ENCODE assay signal across 8 mouse cellular contexts in genomic region chr4:88721791-88722721, GRCm38 (mm10). TPM values are rescaled to one million over a fixed set of nuclear protein-coding genes. Genes with fewer than 3 reads are reported as not detected.
DNase-seq lines count a peak whose midpoint lies in the region; ATAC-seq and TF ChIP-seq lines count a peak whose summit lies in the region.

Gene Gm26566 (plus strand): TSS chr4:88721805.
Gene Klhl9 (minus strand): TSS chr4:88722465.

- H3K4me3 ChIP-seq in embryonic facial prominence, embryonic 14.5 days (ENCODE audit: low read depth, low read length) = peak within 1 kb of the TSS; percentile 96
- H3K4me3 ChIP-seq in limb, embryonic 14.5 days (replicated peaks; ENCODE audit: low read length) = peak within 1 kb of the TSS; percentile 98
- H3K4me3 ChIP-seq in midbrain, postnatal 0 days (ENCODE audit: low read depth, low read length) = peak within 1 kb of the TSS; percentile 96

- H3K27ac ChIP-seq in embryonic facial prominence, embryonic 14.5 days (replicated peaks; ENCODE audit: low read depth, low read length) = peak within 1 kb of the TSS; percentile 98
- peak within 1 kb of the TSS; percentile 98 for H3K27ac ChIP-seq in limb, embryonic 14.5 days (replicated peaks; ENCODE audit: low read depth, low read length)
- H3K27ac ChIP-seq in midbrain, postnatal 0 days (ENCODE audit: low read depth, low read length) = peak within 1 kb of the TSS; percentile 99

- no peaks in the 10 kb centered on the region for H3K9me3 ChIP-seq in embryonic facial prominence, embryonic 14.5 days (ENCODE audit: control insufficient read depth, low read length)
- H3K9me3 ChIP-seq in limb, embryonic 14.5 days (ENCODE audit: control insufficient read depth, low read length) = no peaks in the 10 kb centered on the region
- H3K9me3 ChIP-seq in midbrain, postnatal 0 days (ENCODE audit: low read length) = no peaks in the 10 kb centered on the region

- TF ChIP-seq POLR2A in limb, embryonic 14.5 days (IDR thresholded peaks at IDR 0.05; ENCODE audit: borderline replicate concordance, extremely low read depth, insufficient read depth, insufficient read length) = peak; percentile 64; the same call in 1 of the 2 replicates

- H3K36me3 ChIP-seq in embryonic facial prominence, embryonic 14.5 days (ENCODE audit: control insufficient read depth, insufficient read depth, low read length) = peaks cover 25% of the 10 kb centered on the region
- H3K36me3 ChIP-seq in limb, embryonic 14.5 days (ENCODE audit: control insufficient read depth, insufficient read depth, low read length) = peaks cover 26% of the 10 kb centered on the region
- H3K36me3 ChIP-seq in midbrain, postnatal 0 days (ENCODE audit: insufficient read depth, low read length) = peaks cover 3% of the 10 kb centered on the region; the same call in 1 of the 2 replicates

- peak; percentile 94 for DNase-seq in 3T3-L1 (ENCODE audit: low read depth, low spot score)
- DNase-seq in adrenal gland, postnatal 4 days (ENCODE audit: low spot score in 2 of 2) = peak; percentile 78 to 89
- peak; percentile 99 for DNase-seq in embryonic facial prominence, embryonic 14.5 days (ENCODE audit: low spot score)
- peak; percentile 90 for DNase-seq in heart, adult 8-10 months (ENCODE audit: low spot score)
- DNase-seq in kidney, adult 9 months = peak; percentile 93
- DNase-seq in limb, embryonic 14.5 days (ENCODE audit: low spot score) = peak; percentile 97
- peak; percentile 97 for DNase-seq in midbrain, postnatal 0 days (ENCODE audit: low spot score)
- DNase-seq in spleen, postnatal 14 days (ENCODE audit: low spot score in 2 of 2) = peak; percentile 75

- peak; percentile 94 for ATAC-seq in embryonic facial prominence, embryonic 14.5 days (ENCODE audit: low read depth)
- ATAC-seq in limb, embryonic 14.5 days (ENCODE audit: low FRiP score, low read depth) = peak; percentile 98
- ATAC-seq in midbrain, postnatal 0 days (ENCODE audit: low FRiP score) = peak; percentile 98

- peaks cover 25% of the 10 kb centered on the region for H3K4me1 ChIP-seq in embryonic facial prominence, embryonic 14.5 days (ENCODE audit: control insufficient read depth, insufficient read depth, low read length)
- H3K4me1 ChIP-seq in limb, embryonic 14.5 days (ENCODE audit: control insufficient read depth, insufficient read depth, low read length) = peaks cover 23% of the 10 kb centered on the region
- H3K4me1 ChIP-seq in midbrain, postnatal 0 days (ENCODE audit: insufficient read depth, low read length) = peaks cover 19% of the 10 kb centered on the region

- H3K27me3 ChIP-seq in embryonic facial prominence, embryonic 14.5 days (replicated peaks; ENCODE audit: control insufficient read depth, insufficient read depth, low read length) = no peaks in the 10 kb centered on the region
- H3K27me3 ChIP-seq in limb, embryonic 14.5 days (ENCODE audit: control insufficient read depth, insufficient read depth, low read length) = no peaks in the 10 kb centered on the region
- H3K27me3 ChIP-seq in midbrain, postnatal 0 days (ENCODE audit: insufficient read depth, low read length) = no peaks in the 10 kb centered on the region

- WGBS in embryonic facial prominence, embryonic 14.5 days = under 1% methylated on average over 44 of the region's 82 CpGs
- 2% methylated on average over 66 of the region's 82 CpGs for WGBS in limb, embryonic 14.5 days
- under 1% methylated on average over 75 of the region's 82 CpGs for whole genome bisulfite sequencing in midbrain, postnatal 0 days

- H3K9ac ChIP-seq in embryonic facial prominence, embryonic 14.5 days (ENCODE audit: low read depth, low read length) = peak within 1 kb of the TSS; percentile 100
- peak within 1 kb of the TSS; percentile 99 for H3K9ac ChIP-seq in limb, embryonic 14.5 days (ENCODE audit: low read depth, low read length, severe bottlenecking)
- peak within 1 kb of the TSS; percentile 96 for H3K9ac ChIP-seq in midbrain, postnatal 0 days (replicated peaks; ENCODE audit: low read length, poor library complexity, severe bottlenecking)

- TF ChIP-seq CTCF in midbrain, postnatal 0 days (IDR thresholded peaks at IDR 0.05) = no peak

- H3K4me2 ChIP-seq in embryonic facial prominence, embryonic 14.5 days (ENCODE audit: low read depth, low read length) = peak within 1 kb of the TSS; percentile 76
- H3K4me2 ChIP-seq in limb, embryonic 14.5 days (replicated peaks; ENCODE audit: low read depth, low read length, severe bottlenecking) = peak within 1 kb of the TSS; percentile 89
- peak within 1 kb of the TSS; percentile 75 for H3K4me2 ChIP-seq in midbrain, postnatal 0 days (ENCODE audit: low read depth, low read length, poor library complexity, severe bottlenecking)

RNA-seq across cellular contexts. Expression of gene Gm26566, which starts in this region (rescaled TPM):
- total RNA-seq in adrenal gland, postnatal 4 days (2021) = under 1 TPM; 0.31 to 0.48 TPM
- polyA plus RNA-seq in embryonic facial prominence, embryonic 14.5 days (2014; fragmentation: Nextera tagmentation; extraction: Ambion mirVana) = 1.2 and 2.0 TPM in 2 replicates
- under 1 TPM; 0.41 to 0.87 (median 0.64) TPM for total RNA-seq in heart, adult 8-10 months (2022)
- polyA plus RNA-seq in limb, embryonic 14.5 days (2012; rRNA removed) = 0.63 and 0.86 TPM in 2 replicates
- polyA plus RNA-seq in limb, embryonic 14.5 days (2014; fragmentation: Nextera tagmentation; extraction: Ambion mirVana) = 0.70 and 2.0 TPM in 2 replicates
- 0.71 TPM in 1 of 2 replicates, not detected in the other for total RNA-seq in midbrain, postnatal 0 days (2014; rRNA removed)
- polyA plus RNA-seq in midbrain, postnatal 0 days (2015; fragmentation: Nextera tagmentation; extraction: Ambion mirVana) = 0.49 and 1.3 TPM in 2 replicates

RNA-seq across cellular contexts. Expression of gene Klhl9, which starts in this region (rescaled TPM):
- 10 to 100 TPM; 85.2 to 88.5 TPM for total RNA-seq in adrenal gland, postnatal 4 days (2021)
- 126 and 129 TPM in 2 replicates for polyA plus RNA-seq in embryonic facial prominence, embryonic 14.5 days (2014; fragmentation: Nextera tagmentation; extraction: Ambion mirVana)
- 10 to 100 TPM; 67.8 to 80.5 (median 71.9) TPM for total RNA-seq in heart, adult 8-10 months (2022)
- polyA plus RNA-seq in limb, embryonic 14.5 days (2012; rRNA removed) = 41.4 and 41.6 TPM in 2 replicates
- 127 and 137 TPM in 2 replicates for polyA plus RNA-seq in limb, embryonic 14.5 days (2014; fragmentation: Nextera tagmentation; extraction: Ambion mirVana)
- 148 and 172 TPM in 2 replicates for total RNA-seq in midbrain, postnatal 0 days (2014; rRNA removed)
- polyA plus RNA-seq in midbrain, postnatal 0 days (2015; fragmentation: Nextera tagmentation; extraction: Ambion mirVana) = 77.6 and 82.5 TPM in 2 replicates

Comparison
In these comparisons a context has a peak if more than half of its experiments do, and no peak if none do; other contexts are left out.
1. Peak in every context shown above with its lines: DNase-seq, ATAC-seq, H3K4me3 ChIP-seq and H3K27ac ChIP-seq.